Mouse (Mus musculus) thymus, postnatal 25 days (tissue): ENCODE results near the gene Cacna1a.
A peak's percentile ranks its signal among the peaks of the same experiment; 100 is the strongest.

ENCODE experiments used
- DNase-seq: peaks from one replicate; pipeline ENCODE4 v3.0.0; 2022

The Cacna1a gene

DNA sequence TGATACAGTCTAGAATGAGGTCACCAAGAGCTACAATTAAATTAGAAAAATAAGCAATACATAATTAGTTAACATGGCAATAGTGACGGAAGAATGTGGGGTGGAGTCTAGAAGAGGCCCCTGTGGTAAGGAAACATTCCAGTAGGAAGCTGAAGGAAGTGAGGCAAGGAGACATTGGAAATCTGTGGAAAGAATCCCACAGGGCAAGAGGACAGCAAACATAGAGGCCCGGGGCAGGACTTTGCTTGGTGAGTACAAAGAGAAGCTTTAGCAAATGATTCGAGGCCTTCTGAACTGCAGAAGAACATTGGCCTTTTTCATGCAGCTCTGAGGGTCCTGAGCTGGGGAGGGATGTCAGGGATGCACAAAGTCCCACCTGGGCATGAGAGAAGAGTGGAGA is at the start of gene Cacna1a:
Cacna1a (plus strand) TSS at position 166 of the 400 bp plus-strand sequence.
- DNase-seq = no peak

DNA sequence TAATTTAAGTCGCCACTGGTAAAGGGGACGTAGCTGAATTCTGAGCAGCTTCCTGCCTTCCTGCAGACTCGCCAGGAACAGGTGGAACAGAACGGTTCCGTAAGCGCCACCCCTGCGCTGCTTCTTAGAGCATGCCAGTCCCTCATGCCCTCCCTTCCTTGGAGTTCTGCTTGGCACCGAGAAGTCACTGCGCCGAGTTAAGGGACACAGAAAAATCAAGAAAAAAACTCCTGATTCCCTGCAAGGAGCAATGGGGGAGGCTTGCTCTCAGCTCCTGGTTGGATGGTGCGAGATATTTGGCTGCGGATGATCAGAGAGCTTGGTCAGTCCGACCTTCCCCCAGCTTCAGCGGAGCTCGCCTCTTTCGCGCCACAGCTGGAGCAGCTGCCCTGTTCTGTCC is 49.7 kb upstream of the Cacna1a start:
- no peak for DNase-seq

DNA sequence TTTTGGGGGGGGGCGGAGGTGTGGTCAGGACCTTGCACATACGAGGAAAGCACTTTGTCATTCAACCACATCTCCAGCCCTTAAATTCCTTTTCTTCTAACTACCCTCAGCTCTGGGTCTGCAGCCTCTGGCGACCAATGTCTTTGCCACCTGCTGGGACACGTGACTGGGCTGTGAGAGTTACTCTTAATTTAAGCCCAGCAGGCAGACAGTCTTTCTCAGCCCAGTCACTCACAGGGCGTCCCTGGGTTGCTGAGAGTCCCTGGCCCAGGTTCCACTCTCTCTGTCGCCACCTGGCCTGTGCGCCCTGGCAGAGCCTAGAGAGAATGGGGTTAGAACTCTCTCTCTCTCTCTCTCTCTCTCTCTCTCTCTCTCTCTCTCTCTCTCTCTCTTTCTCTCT is 48.9 kb upstream of the Cacna1a start:
- DNase-seq = peak; percentile 6

DNA sequence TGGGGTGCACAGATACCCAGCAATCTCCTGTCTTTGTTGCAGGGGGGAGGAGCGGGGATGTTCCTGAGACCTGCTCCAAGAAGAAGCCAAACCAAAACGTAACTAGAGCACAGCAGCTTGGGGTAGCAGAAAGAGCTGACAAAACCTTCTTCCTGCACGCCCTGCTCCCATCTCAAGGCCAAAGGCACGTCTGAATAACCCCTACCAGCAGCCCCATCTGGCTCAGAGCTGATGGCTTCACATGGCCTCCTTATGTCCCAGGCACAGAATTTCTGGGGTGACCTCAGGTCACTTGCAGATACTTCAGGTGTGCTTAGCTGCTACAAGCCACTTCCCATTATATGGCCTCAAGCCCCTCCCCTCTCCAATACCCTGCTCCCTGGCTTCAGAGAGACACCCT is 48.4 kb upstream of the Cacna1a start:
- DNase-seq = no peak

DNA sequence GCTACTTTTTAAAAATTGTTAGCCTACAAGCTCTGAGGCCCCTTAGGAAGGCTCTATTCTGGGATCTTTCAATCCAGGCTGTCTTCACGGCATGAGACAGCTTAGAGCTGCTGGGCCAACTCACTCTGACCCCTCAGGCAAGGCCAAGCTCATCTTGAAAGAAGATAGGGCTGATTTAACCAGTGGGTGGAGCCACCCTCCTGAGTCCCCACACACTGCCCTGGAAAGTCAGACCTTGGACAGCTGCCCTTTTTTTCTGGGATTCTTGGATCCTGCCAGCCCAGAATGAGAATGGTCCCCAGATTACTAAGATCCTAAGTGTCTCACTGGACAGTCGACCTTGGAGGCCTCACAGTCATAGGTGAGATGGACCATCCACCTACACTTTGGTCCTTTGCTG is 47.6 kb upstream of the Cacna1a start:
- no peak for DNase-seq

DNA sequence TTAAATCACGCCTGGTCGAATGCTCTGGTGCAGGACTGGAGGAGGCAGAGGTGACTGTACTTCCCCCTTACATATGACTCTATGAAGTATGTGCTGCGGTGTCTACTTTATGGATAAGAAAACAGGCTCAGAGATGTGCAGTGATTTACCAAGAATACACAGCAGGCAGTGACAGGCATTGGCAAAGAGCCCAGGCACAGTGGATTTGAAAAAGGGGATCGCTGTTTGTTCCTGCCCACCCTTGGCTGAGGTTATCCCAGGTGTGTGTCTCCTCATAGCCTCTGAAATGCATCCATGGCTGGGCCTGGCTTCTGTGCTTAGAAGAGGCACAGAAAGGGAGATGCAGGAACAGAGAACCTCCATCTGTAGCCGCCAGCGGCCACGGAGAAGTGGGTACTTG is 42.7 kb upstream of the Cacna1a start:
- no peak for DNase-seq

DNA sequence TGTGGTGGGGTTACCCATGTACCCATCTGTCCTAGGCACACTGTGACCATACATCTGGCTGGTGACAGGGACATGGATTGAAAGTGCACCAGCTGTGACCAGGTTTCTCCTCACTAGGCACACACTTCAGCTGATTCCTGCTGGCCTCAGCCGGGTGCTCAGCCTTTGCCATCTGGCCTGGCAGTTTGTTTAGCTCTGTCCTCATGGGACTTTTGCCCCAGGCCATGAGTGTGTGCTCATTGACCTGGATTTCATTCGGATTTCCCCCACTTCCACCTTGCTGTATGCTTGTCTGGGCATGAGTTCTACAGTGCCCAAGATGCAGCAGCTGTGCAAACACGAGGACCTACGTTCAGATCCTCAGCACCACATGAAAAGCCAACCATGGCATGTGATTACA is 41.8 kb upstream of the Cacna1a start:
- no peak for DNase-seq

DNA sequence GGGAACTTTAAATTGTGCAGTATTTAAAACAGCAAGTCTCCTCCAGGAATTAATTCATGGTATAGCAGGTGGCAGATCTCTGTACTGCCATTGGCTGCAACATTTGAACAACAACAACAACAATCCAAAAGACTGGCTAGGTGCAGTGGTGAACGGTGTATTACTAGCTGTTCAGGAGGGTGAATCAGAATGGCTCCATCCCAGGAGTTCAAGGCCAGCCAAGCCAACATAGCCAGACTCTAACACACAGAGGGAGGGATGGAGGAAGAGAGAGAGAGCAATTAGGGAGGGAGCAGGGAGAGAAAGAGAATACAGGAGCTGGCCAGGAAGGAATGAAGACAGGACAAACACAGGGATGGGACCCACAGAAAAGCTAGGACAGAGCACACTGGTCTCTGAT is 38.7 kb upstream of the Cacna1a start:
- DNase-seq = no peak

DNA sequence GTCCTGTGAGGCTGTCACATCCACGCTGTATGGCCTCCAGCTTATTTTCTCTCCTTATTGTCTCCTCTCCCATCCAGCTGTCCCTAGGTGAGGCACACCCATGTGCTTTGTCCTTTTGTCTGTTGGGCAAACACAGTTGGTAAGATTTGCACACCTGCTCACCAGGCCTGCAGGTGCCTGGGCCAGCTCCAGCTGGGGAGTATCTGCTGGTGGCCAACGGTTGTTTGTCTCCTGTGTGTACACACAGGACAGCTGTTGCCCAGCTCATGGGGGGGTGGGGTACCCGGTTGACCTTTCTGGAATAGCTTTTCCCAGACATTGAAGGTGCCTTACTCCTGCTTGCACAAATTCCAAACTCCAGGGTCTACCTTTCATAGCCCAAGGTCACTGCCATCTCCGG is 37.3 kb upstream of the Cacna1a start:
- DNase-seq = no peak

DNA sequence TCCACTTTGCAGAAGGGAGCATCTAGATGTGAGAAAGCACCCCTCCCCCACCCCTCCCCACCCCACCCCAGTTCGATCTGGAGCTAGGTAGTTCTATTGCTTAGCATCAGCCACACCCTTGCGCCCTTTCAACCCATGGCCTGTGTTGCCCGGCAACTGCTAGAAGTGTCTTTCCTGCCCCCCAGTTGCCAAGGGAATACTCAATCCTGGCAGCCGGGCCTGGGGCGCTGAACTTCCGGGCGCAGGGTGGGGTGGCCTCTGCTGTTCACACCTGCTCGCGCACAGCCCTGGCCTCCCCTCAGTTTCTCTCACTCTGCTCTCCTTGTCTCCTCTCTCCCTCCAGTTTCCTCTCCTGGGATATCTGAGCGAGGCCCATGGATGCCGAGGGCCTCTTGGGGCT is 31.8 kb upstream of the Cacna1a start:
- DNase-seq = no peak

DNA sequence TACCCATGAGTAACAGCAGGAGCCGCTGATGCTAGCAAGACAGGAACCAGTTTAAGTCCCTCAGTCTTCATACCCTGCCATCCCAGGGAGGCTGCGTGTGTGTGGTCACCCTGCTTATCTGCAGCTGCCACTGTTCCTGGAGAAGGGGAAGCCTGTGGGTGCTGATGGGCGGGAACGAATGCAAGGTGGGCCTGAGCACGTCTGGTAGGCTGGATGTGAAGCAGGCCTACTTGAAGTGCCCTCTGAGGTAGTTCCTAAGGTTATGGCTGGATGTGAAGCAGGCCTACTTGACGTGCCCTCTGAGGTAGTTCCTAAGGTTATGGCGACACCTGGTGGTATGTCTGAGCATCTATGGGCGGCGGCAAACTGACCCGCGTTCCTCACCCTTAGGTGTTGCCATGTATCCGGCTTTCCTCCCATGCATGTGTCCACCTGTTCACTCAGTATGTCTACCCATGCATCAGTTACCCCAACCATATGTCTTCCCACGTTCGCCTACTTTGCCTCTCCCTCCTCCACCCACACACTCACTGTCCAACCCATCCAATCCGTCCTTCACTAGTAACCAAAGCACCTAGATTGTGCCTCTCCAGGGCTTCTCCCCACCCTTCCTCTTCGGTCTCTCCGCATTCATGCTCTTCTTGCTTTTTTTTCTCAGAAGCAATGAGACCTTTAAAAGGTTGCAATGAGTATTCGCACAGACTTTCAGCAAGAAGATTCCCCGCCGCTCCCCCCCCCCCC is 30.4 kb upstream of the Cacna1a start:
- peak; percentile 78 for DNase-seq

DNA sequence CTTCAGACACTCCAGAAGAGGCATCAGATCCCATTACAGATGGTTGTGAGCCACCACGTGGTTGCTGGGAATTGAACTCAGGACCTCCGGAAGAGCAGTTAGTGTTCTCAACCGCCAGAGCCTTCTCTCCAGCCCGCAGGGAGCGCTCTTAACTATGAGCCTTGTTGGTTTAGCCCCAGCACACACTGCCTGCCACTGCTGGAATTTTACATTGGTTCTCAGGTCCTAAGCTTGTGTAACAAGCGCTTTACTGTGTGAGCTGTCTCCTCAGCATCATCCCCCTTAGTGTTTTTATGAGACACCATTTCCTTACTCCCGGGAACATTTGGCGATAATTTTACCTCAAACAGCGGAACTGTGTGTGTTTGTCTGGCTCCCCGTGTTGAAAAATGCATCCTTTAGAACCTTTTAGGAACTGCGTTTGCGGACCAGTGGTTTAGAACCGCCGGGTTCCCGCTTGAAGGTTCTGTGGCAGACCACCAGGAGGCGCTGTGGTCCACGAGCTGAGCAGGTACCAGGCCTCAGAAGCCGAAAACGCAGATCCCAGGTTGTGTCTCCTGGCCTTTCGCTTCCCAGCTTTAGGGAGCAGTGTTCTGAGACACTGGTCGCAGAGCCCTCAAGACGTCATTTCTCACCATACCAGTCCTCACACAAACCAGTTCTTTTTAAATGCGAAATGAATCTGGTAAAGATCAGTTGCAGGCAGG is 24.7 kb upstream of the Cacna1a start:
- peak; percentile 65 for DNase-seq

DNA sequence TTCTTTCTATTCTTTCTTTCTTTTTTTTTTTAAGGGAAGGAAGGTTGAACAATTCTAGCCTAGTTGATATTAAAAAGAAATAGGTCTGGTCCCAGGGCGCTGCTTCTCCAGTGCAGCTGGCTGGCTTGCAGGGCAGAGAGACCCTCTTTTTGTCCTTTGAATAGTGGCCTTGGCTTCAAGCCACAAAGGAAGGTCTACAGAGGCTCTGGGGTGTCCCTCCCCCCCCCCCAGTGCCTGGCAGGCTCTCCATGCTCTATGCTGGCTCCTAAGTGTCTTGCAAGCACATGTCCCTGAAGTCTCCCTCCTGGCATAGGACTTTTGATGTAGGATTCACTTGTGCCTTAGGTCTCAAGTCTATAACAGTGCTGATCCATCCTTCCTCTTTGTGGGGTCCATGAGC is 23.0 kb upstream of the Cacna1a start:
- DNase-seq = no peak

DNA sequence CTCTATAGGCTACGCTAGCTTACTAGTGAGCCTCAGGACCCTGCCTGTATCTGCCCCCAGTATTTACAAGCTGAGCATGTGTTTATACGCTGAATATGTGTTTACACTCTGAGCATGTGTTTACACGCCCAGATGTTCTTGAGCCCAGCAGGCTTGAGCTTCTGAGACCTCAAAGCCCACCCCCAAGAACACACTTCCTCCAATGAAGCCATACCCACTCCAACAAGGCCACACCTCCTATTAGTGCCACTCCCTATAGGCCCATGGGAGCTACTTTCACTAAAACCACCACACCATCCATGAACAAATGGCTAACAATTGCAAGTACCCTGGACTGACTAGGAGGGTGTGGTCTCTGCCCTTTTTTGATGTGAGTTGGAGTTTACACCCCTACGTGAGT is 17.3 kb upstream of the Cacna1a start:
- DNase-seq = no peak

DNA sequence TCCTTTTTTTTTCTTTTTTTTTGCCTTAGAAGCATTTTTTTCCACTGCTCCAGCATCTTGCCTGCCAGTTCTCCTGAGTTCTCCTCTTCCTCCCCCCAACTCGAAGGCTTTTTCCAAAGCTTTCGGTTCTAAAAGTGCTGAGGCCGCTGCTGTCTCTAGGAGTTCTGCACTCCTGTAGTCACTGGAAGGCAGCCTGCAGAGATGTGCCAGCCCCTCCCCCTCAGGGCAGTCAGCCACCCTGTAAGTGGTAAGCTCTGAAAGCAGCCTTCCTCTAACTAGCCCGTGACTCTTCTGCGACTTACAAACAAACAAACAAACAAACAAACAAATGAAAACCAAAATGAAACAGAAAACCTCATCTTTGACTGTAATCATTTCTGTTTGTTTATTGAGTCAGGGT is 13.2 kb upstream of the Cacna1a start:
- no peak for DNase-seq

DNA sequence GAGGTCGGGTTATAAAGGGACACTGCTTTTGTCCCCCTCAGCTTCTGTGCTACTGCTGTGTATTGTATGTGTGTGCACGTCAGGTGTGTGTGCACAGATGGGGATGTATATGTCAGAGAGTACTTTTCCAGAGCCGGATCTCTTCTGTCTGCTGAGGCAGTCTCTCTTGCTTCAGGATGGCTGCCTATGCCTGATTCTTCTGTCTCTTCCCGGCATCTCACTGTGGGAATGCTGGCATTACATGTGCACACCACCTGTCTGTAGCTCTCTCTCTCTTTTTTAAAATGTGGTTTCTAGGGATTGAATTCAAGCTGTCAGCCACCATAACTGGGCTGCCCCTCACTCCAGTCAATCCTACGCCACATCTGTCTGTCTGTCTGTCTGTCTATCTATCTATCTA is 12.4 kb upstream of the Cacna1a start:
- DNase-seq = no peak

DNA sequence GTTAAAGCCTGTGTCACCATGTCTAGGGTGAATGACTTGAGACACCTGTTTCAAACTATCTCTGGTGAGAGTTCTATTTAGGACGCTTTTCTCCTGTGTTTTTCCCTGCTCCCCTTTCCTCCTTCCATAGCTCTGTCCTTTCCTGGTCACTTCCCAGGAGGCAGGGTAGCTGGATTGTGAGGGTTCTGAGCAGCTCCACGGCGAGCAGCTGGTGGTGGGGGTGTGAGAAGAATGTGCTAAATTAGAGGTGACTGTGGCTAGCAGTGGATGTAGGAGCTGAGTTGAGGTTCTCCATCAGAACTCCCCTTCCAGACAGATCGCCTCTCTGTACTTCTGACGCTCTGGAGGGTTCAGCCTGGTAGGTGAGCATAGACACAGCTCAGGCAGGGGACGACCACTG is 11.7 kb upstream of the Cacna1a start:
- no peak for DNase-seq

DNA sequence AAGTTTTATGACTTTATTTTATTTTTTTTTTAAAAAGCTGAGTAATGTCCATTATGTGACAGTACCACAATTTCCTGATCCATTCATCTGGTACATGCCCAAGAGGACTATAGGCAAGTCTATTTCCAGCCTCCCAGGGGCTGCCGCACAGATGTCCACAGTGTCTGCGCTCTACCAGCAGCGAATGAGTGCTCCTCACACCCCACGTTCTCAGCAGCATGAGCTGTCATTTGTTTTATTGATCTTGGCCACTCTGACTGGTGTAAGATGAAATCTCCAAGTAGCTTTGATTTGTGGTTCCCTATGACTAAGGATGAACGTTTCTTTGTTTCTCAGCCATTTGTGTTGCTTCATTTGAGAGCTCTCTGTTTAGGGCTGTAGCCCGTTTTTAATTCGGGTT is 6.6 kb upstream of the Cacna1a start:
- no peak for DNase-seq

DNA sequence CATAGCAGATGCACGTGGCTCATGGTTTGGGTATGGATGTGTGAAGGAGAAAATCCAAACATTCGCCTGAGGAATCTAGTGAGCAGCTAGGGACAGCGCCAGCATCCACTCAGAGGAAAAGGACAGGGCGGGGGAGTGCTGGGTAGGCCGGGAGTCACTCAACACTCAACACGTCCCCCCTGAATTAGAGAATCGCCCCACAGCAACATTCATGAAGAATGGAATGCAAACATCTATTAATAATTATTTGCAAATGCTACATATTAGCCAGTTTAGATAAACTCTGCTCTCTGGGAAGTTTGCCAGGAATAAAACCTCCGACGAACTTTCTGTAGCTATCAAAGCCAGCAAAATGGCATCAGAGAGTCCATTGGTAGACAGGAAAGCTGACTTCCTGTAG is 533 bp downstream of the Cacna1a start:
- no peak for DNase-seq

DNA sequence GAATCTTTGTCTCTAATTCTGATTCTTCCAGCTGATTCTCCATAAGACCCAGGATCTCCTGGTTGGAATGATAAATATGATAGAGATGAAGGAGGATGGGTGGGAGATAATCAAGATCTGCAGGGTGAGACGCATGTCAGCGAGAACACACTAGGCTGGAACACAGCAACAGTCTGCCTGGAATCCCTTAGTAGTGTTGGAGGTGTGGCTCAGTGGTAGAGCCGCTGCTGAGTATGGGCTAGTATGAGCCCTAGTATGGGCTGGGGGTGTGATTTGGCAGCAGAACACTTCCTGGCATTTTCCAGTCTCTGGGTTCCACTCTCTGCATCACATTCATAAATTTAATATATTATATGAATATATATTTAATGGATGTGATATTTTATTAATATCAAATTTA is 933 bp downstream of the Cacna1a start:
- no peak for DNase-seq

DNA sequence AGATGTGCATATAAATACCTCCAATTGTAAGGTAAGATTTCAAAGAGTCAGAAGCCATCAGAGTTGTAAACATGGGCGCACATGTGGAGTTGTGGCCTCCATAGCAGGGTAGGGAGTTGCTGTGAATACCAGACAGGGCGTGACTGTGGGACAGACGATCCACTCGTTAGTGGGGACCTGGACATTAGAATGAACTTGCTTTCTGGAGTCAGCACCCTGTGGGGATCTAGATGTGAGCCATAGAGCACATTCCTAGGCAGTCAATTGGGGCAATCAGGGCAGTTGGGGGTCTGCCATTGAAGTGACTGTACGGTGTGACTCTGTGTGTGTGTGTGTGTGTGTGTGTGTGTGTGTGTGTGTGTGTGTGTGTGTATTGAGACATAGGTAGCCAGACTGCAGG is 3.4 kb downstream of the Cacna1a start:
- DNase-seq = no peak

DNA sequence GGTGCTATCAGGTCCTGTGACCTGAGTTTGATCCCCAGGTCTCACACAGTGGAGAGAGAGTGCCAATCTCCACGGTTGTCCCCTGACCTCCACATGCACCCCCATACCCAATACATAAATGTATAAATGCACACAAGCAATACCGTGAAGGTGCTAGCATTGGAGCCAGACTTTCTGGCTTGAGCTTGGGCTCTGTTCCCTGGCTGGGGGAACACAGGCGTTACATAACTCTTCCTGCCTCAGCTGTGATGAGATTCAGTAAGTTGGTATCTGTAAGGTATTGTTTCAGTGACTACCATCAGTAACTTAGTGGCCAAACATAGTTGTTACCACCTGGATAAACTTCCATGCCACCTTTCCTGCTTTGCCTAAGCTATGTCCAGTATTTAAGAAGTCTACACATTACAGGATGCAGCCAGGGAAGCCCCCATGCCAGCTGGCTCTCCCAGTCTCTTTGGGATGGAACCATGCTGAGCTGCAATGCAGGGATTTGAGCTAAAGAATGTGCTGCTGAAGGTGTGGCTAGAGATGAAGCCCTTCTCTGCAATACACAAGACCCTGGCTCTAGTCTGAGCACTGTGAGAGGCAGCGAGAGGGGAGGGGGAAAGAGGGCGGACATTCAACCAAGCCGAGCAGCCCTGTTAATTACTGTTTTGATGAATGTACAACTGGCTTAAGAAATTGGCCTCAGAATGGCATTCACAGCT is 7.7 kb downstream of the Cacna1a start:
- no peak for DNase-seq

DNA sequence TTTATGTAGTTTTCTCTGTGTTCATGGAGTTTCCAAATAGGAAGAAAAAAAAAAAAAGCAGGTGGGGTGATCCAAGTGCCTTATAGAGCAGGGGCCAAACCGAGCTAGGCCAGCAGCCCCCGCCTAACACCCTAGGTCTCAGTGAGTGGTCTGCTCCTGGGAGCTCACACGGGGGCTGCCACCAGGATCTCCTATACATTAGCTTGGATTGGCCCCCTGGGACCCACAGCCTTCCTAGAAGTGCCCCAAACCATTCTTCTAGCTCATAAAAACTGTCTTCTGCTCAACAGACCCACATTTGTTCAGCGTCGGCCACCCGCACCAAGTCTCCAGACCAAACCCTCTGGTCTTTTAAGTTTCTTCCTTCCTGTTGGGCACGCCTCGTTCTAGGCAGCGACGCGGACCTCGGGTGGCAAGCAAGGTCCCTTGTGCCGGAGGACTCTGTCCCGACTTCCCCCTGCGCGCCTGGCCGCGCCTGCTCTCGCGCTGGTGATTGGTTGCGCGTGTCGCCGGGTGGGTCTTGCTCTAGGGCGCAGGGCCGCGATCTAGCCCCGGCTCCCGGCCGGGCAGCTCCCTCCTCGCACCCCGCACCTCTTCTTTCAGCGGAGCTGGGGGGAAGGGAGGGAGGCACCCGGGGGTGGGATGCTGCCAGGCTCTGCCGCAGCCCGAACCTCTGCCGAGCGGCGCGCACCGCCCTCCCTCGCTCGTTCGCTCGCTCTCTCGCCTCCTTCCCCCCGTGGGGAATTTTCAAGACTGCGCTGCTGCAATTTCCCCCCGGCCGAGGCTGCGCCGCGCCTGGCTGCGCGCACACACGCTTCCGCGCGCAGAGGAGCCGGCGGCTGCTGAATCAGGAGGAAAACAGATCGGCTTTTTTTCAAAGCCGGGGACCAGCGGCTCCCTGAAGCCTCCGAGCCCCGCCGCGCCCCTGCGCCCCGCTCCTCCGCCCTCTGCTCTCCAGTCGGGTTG is 25.9 kb downstream of the Cacna1a start:
- no peak for DNase-seq
